ENCODE assay signal across 11 mouse cellular contexts in the genomic region with DNA sequence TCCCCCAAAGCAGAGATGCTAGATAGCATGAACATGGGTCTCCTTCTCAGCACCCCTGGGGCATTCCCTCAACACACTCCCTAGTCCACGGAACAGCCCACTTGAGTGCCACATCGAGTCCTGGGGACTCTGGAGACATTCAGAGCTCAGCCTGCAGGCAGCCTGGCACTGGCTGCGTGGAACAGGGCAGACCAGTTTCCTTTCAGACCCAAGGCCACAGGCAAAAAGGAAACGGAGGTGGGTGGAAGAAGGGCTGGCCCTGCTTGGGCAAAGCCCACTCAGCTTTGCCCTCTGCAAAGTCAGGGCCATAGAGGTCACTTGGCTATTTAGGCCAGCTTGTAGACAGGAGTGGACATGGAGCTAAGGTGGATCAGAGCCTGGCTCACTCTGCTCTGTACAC. TPM values are rescaled to one million over a fixed set of nuclear protein-coding genes. Genes with fewer than 3 reads are reported as not detected.
DNase-seq lines count a peak whose midpoint lies in the region; ATAC-seq lines count a peak whose summit lies in the region.
"Had no signal": no experiment of that assay in that cellular context is flagged by ENCODE, and none has a peak within 500 bp of the region (broad histone marks: within the 10 kb centered on the region; RNA-seq: fewer than 3 reads in every experiment).

No protein-coding gene starts in this region.

- H3K9me3 ChIP-seq in kidney, embryonic 16.5 days (ENCODE audit: low read length), result no peaks in the 10 kb centered on the region
- H3K9me3 ChIP-seq in liver, embryonic 13.5 days (replicated peaks), result no peaks in the 10 kb centered on the region

- H3K27me3 ChIP-seq in kidney, embryonic 16.5 days (ENCODE audit: insufficient read depth, low read length), result no peaks in the 10 kb centered on the region
- H3K27me3 ChIP-seq in liver, embryonic 13.5 days, result no peaks in the 10 kb centered on the region

- H3K4me3 ChIP-seq in kidney, embryonic 16.5 days (ENCODE audit: low read length), result no peak overlapping the region
- no peak overlapping the region for H3K4me3 ChIP-seq in brown adipose tissue, adult 24 weeks (ENCODE audit: insufficient read depth, low read depth, low read length)
- no peak overlapping the region for H3K4me3 ChIP-seq in liver, embryonic 13.5 days (replicated peaks)

- H3K9ac ChIP-seq in kidney, embryonic 16.5 days (replicated peaks; ENCODE audit: low read length), result 0 out of 2 replicates have a peak overlapping the region, but pooled peaks have one; percentile 44
- H3K9ac ChIP-seq in liver, embryonic 13.5 days, result no peak overlapping the region

- ATAC-seq in kidney, embryonic 16.5 days (ENCODE audit: low FRiP score, low TSS enrichment), result no peak
- no peak for ATAC-seq in liver, embryonic 13.5 days (ENCODE audit: low read depth)

- peaks cover 28% of the 10 kb centered on the region for H3K4me1 ChIP-seq in kidney, embryonic 16.5 days (ENCODE audit: insufficient read depth, low read length)
- H3K4me1 ChIP-seq in brown adipose tissue, adult 24 weeks (ENCODE audit: control insufficient read depth, insufficient read depth, insufficient read length, low read length), result peaks cover 57% of the 10 kb centered on the region
- peaks cover 82% of the 10 kb centered on the region for H3K4me1 ChIP-seq in liver, embryonic 13.5 days (replicated peaks)

- DNase-seq in adrenal gland, adult 2 months, result peak; percentile 64
- no peak for DNase-seq in adrenal gland, adult 8-10 months
- no peak for DNase-seq in kidney, adult 18-20 months
- DNase-seq in liver, embryonic 13.5 days, result no peak
- no peak for DNase-seq in retina, postnatal 1 day
- DNase-seq in left cerebral cortex, adult 9 months (ENCODE audit: low spot score in 2 of 2), result no peak
- DNase-seq: cerebellum, postnatal 25 days; lung, adult 2 months had no signal

- H3K27ac ChIP-seq in kidney, embryonic 16.5 days (ENCODE audit: low read length), result no peak overlapping the region
- peak overlapping the region; percentile 23; the same call in 1 of the 2 replicates for H3K27ac ChIP-seq in brown adipose tissue, adult 24 weeks (replicated peaks; ENCODE audit: low read depth, low read length)
- peak overlapping the region; percentile 83 for H3K27ac ChIP-seq in liver, embryonic 13.5 days

- WGBS in kidney, embryonic 16.5 days, result 56% methylated on average over 4 of the region's 4 CpGs
- WGBS in liver, embryonic 13.5 days (ENCODE audit: insufficient replicate concordance), result 69% methylated on average over 4 of the region's 4 CpGs

- no peak overlapping the region for H3K4me2 ChIP-seq in kidney, embryonic 16.5 days (replicated peaks; ENCODE audit: low read depth, low read length)
- H3K4me2 ChIP-seq in liver, embryonic 13.5 days, result no peak overlapping the region

- H3K36me3 ChIP-seq in kidney, embryonic 16.5 days (ENCODE audit: insufficient read depth, low read length), result no peaks in the 10 kb centered on the region
- peaks cover 10% of the 10 kb centered on the region for H3K36me3 ChIP-seq in liver, embryonic 13.5 days

RNA-seq across cellular contexts. Expression of a gene that starts 27.9 kb away (rescaled TPM):
- total RNA-seq in adrenal gland, adult 2 months (2021), result 1 to 10 TPM in 1 of 2 experiments, under 1 TPM in 1; 0.32 to 3.3 TPM
- 0.45 and 0.98 TPM in 2 replicates for polyA plus RNA-seq in adrenal gland, adult 2 months (2012; rRNA removed)
- total RNA-seq in adrenal gland, adult 8-10 months (2022), result 1 to 10 TPM; 3.5 to 6.0 (median 5.6) TPM
- polyA plus RNA-seq in kidney, embryonic 16.5 days (2015; fragmentation: Nextera tagmentation; extraction: Ambion mirVana), result not detected in 2 replicates
- not detected in 2 replicates for polyA plus RNA-seq in brown adipose tissue, adult 24 weeks (2012; ENCODE audit: insufficient read depth, insufficient read length, missing spikeins)
- not detected in 2 replicates for polyA plus RNA-seq in liver, embryonic 13.5 days (2015; fragmentation: Nextera tagmentation; extraction: Ambion mirVana)
- total RNA-seq: heart, adult 8-10 months had no signal

RNA-seq across cellular contexts. Expression of a gene that starts 32.0 kb away (rescaled TPM):
- 10 to 100 TPM; 49.9 to 61.0 TPM for total RNA-seq in adrenal gland, adult 2 months (2021)
- polyA plus RNA-seq in adrenal gland, adult 2 months (2012; rRNA removed), result 48.8 and 61.6 TPM in 2 replicates
- 10 to 100 TPM; 52.6 to 84.0 (median 64.7) TPM for total RNA-seq in adrenal gland, adult 8-10 months (2022)
- polyA plus RNA-seq in kidney, embryonic 16.5 days (2015; fragmentation: Nextera tagmentation; extraction: Ambion mirVana), result 18.7 and 19.4 TPM in 2 replicates
- polyA plus RNA-seq in brown adipose tissue, adult 24 weeks (2012; ENCODE audit: insufficient read depth, insufficient read length, missing spikeins), result 6.2 and 7.5 TPM in 2 replicates
- polyA plus RNA-seq in liver, embryonic 13.5 days (2015; fragmentation: Nextera tagmentation; extraction: Ambion mirVana), result 24.2 and 31.6 TPM in 2 replicates

RNA-seq across cellular contexts. Expression of a gene that starts 39.1 kb away (rescaled TPM):
- total RNA-seq in adrenal gland, adult 2 months (2021), result under 1 TPM; 0.29 to 0.45 TPM
- polyA plus RNA-seq in adrenal gland, adult 2 months (2012; rRNA removed), result 0.42 and 0.46 TPM in 2 replicates
- total RNA-seq in adrenal gland, adult 8-10 months (2022), result under 1 TPM in 3 of 4 experiments, not detected in 1; 0.06 to 0.49 (median 0.22) TPM
- 15.5 and 16.9 TPM in 2 replicates for polyA plus RNA-seq in kidney, embryonic 16.5 days (2015; fragmentation: Nextera tagmentation; extraction: Ambion mirVana)
- polyA plus RNA-seq in brown adipose tissue, adult 24 weeks (2012; ENCODE audit: insufficient read depth, insufficient read length, missing spikeins), result not detected in 2 replicates
- polyA plus RNA-seq in liver, embryonic 13.5 days (2015; fragmentation: Nextera tagmentation; extraction: Ambion mirVana), result 11.0 and 13.8 TPM in 2 replicates
- total RNA-seq: heart, adult 8-10 months had no signal
